Mouse (Mus musculus): Measurements from ENCODE around the gene Gsx1. TPM values are rescaled to one million over a fixed set of nuclear protein-coding genes. Genes with fewer than 3 reads are reported as not detected.

Gene Gsx1
- not detected for polyA plus RNA-seq (2015; fragmentation: Illumina TruSeq; extraction: RNeasy Lipid Tissue Mini Kit (QIAGEN cat#74804); ENCODE audit: insufficient read depth, low read depth, low replicate concordance)

DNA sequence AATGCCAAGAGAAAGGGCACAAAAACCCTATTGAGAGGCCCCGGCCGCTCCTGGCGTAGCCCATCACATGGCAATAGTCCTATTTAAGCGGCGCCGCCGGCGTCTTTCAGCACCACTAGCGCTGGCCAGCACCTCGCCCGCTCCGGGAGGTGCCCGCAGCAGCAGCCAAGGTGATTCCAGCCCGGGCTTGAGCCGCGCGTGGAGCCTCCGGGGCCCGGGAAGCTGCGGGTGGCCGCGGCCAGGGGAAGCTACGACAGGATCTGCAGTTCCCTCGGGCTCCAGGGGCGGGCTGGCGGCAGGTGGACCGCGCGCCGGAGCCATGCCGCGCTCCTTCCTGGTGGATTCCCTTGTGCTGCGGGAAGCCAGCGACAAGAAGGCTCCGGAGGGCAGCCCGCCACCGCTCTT lies at the start of gene Gsx1:
Gsx1 (plus strand) TSS at position 126 of the 405 bp plus-strand sequence.

Other genes starting within 250 kb of the Gsx1 start
- gene Gtf3a, start 240.0 kb upstream of the Gsx1 start, polyA plus RNA-seq (2015; fragmentation: Illumina TruSeq; extraction: RNeasy Lipid Tissue Mini Kit (QIAGEN cat#74804); ENCODE audit: insufficient read depth, low read depth, low replicate concordance), result 18.3 TPM
- gene Mtif3, start 224.9 kb upstream of the Gsx1 start, polyA plus RNA-seq (2015; fragmentation: Illumina TruSeq; extraction: RNeasy Lipid Tissue Mini Kit (QIAGEN cat#74804); ENCODE audit: insufficient read depth, low read depth, low replicate concordance), result 4.0 TPM
- 4.7 TPM for gene Lnx2, start 112.1 kb upstream of the Gsx1 start, polyA plus RNA-seq (2015; fragmentation: Illumina TruSeq; extraction: RNeasy Lipid Tissue Mini Kit (QIAGEN cat#74804); ENCODE audit: insufficient read depth, low read depth, low replicate concordance)
- 37.7 TPM for gene Polr1d, start 111.6 kb upstream of the Gsx1 start, polyA plus RNA-seq (2015; fragmentation: Illumina TruSeq; extraction: RNeasy Lipid Tissue Mini Kit (QIAGEN cat#74804); ENCODE audit: insufficient read depth, low read depth, low replicate concordance)
- 4.9 TPM for gene Pdx1, start 81.3 kb downstream of the Gsx1 start, polyA plus RNA-seq (2015; fragmentation: Illumina TruSeq; extraction: RNeasy Lipid Tissue Mini Kit (QIAGEN cat#74804); ENCODE audit: insufficient read depth, low read depth, low replicate concordance)
- gene Cdx2, start 118.6 kb downstream of the Gsx1 start, polyA plus RNA-seq (2015; fragmentation: Illumina TruSeq; extraction: RNeasy Lipid Tissue Mini Kit (QIAGEN cat#74804); ENCODE audit: insufficient read depth, low read depth, low replicate concordance), result not detected
- not detected for gene Urad, start 133.7 kb downstream of the Gsx1 start, polyA plus RNA-seq (2015; fragmentation: Illumina TruSeq; extraction: RNeasy Lipid Tissue Mini Kit (QIAGEN cat#74804); ENCODE audit: insufficient read depth, low read depth, low replicate concordance)
- gene Flt3, start 211.8 kb downstream of the Gsx1 start, polyA plus RNA-seq (2015; fragmentation: Illumina TruSeq; extraction: RNeasy Lipid Tissue Mini Kit (QIAGEN cat#74804); ENCODE audit: insufficient read depth, low read depth, low replicate concordance), result 0.57 TPM
- 26.3 TPM for gene Pan3, start 241.5 kb downstream of the Gsx1 start, polyA plus RNA-seq (2015; fragmentation: Illumina TruSeq; extraction: RNeasy Lipid Tissue Mini Kit (QIAGEN cat#74804); ENCODE audit: insufficient read depth, low read depth, low replicate concordance)

Measured in pancreas, adult 10 weeks (tissue).